Mouse (Mus musculus) layer of hippocampus, postnatal 10 days (tissue): ENCODE data around the gene Tmtc1. TPM values are rescaled to one million over a fixed set of nuclear protein-coding genes. Genes with fewer than 3 reads are reported as not detected.

Experiments used
- DNase-seq, 2 experiments: peaks; one replicate each; pipeline ENCODE4 v3.0.0; 2021; ENCODE audit warnings: low spot score in 2 of 2
- long read RNA-seq: library from polyadenylated mRNA; stranded (forward); transcript quantifications from one replicate; pipeline ENCODE4 v2.0.0, GENCODE M21; 2023
- total RNA-seq, 2 experiments: library from RNA; stranded (reverse); gene quantifications; 2 replicates each; pipeline ENCODE4 v1.2.3; 2021

The Tmtc1 gene
- 10 to 100 TPM; 19.7 to 24.2 TPM for total RNA-seq
- long read RNA-seq, partial matches to known transcripts, result 0 of 4 reads
- long read RNA-seq, other reads (novel, unspliced or antisense), result 4 of 4 reads

- DNase-seq, result peak; percentile 66 to 80
Observed at GRCm38 (mm10) chr6:148443726-148444701, at the start of gene Tmtc1. Gene Tmtc1, minus strand, starts transcription at chr6:148444389.

GRCm38 (mm10) chr6:148491849-148492248 is 47.7 kb upstream of the Tmtc1 start:
- no peak for DNase-seq

- DNase-seq, result no peak
Observed at GRCm38 (mm10) chr6:148486756-148487155, 42.6 kb upstream of the Tmtc1 start.

- DNase-seq, result no peak
Observed at GRCm38 (mm10) chr6:148481894-148482293, 37.7 kb upstream of the Tmtc1 start.

- no peak for DNase-seq
Observed at GRCm38 (mm10) chr6:148479671-148480237, 35.6 kb upstream of the Tmtc1 start.

- no peak for DNase-seq
Observed at GRCm38 (mm10) chr6:148478350-148478749, 34.2 kb upstream of the Tmtc1 start.

- no peak for DNase-seq
Observed at GRCm38 (mm10) chr6:148472289-148472688, 28.1 kb upstream of the Tmtc1 start.

GRCm38 (mm10) chr6:148467924-148468389 is 23.8 kb upstream of the Tmtc1 start:
- DNase-seq, result no peak

GRCm38 (mm10) chr6:148467170-148467921 is 23.2 kb upstream of the Tmtc1 start:
- DNase-seq, result no peak

- DNase-seq, result no peak
Observed at GRCm38 (mm10) chr6:148459636-148460035, 15.4 kb upstream of the Tmtc1 start.

GRCm38 (mm10) chr6:148455470-148455869 is 11.3 kb upstream of the Tmtc1 start:
- no peak for DNase-seq

GRCm38 (mm10) chr6:148454740-148455139 is 10.6 kb upstream of the Tmtc1 start:
- DNase-seq, result no peak

- no peak for DNase-seq
Observed at GRCm38 (mm10) chr6:148448151-148448550, 4.0 kb upstream of the Tmtc1 start.

GRCm38 (mm10) chr6:148446113-148446512 is 1.9 kb upstream of the Tmtc1 start:
- no peak for DNase-seq

- DNase-seq, result peak in 1 of 2 experiments; percentile 13
Observed at GRCm38 (mm10) chr6:148444796-148445195, 607 bp upstream of the Tmtc1 start.

GRCm38 (mm10) chr6:148443291-148443725 is 881 bp downstream of the Tmtc1 start:
- DNase-seq, result peak in 1 of 2 experiments; percentile 37

GRCm38 (mm10) chr6:148442671-148443290 is 1.4 kb downstream of the Tmtc1 start:
- peak; percentile 31 to 52 for DNase-seq

- no peak for DNase-seq
Observed at GRCm38 (mm10) chr6:148441871-148442270, 2.3 kb downstream of the Tmtc1 start.

GRCm38 (mm10) chr6:148439101-148439500 is 5.1 kb downstream of the Tmtc1 start:
- no peak for DNase-seq

- DNase-seq, result no peak
Observed at GRCm38 (mm10) chr6:148437565-148437964, 6.6 kb downstream of the Tmtc1 start.
